Mouse (Mus musculus) mesoderm, embryonic 11.5 days (tissue): ENCODE results near the gene Wbp4.
"Not testable (repeated sequence)": the region's sequence is repeated elsewhere in the genome, so short reads cannot be mapped to it uniquely, and the experiment has no call there.

ENCODE experiments used
- DNase-seq: peaks from one replicate; pipeline ENCODE4 v3.0.0-alpha.2; 2012; ENCODE audit warnings: low read depth, low spot score

Gene Wbp4

GRCm38 (mm10) chr14:79460401-79460800 is 20.9 kb downstream of the Wbp4 start:
- no peak for DNase-seq

GRCm38 (mm10) chr14:79452591-79452934 is 28.8 kb downstream of the Wbp4 start:
- DNase-seq = not testable (repeated sequence)

DNA sequence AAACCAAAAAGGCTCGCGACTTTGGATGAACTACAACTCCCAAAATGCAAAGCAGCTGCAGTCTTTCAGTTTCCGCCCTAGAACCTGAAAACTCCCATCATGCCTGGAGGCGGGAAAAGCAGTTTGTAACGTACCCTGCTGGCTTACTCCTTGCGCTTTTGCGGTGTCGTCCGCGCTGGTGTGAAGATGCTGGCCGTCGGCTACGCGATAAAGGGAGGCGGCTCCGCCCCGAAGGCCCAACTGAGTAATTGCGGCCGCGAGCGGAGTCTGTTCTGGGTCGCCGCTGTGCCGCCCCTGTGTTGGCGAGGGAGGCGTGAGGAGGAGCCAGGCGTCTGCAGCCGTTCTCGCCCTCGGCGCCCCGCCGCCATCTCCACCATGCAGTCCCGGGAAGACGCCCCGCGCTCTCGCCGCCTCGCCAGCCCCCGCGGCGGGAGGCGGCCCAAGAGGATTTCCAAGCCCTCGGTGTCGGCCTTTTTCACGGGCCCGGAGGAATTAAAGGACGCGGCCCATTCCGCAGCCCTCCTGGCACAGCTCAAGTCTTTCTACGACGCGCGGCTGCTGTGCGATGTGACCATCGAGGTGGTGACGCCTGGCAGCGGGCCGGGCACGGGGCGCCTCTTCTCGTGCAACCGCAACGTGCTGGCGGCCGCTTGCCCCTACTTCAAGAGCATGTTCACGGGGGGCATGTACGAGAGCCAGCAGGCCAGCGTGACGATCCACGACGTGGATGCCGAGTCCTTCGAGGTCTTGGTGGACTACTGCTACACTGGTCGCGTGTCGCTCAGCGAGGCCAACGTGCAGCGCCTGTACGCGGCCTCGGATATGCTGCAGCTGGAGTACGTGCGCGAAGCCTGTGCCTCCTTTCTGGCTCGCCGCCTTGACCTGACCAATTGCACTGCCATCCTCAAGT is 29.4 kb downstream of the Wbp4 start, which contains the start of gene Kbtbd6:
Gene Kbtbd6 (plus strand): TSS at position 155 of the 910 bp plus-strand sequence.
- DNase-seq = peak; percentile 93

DNA sequence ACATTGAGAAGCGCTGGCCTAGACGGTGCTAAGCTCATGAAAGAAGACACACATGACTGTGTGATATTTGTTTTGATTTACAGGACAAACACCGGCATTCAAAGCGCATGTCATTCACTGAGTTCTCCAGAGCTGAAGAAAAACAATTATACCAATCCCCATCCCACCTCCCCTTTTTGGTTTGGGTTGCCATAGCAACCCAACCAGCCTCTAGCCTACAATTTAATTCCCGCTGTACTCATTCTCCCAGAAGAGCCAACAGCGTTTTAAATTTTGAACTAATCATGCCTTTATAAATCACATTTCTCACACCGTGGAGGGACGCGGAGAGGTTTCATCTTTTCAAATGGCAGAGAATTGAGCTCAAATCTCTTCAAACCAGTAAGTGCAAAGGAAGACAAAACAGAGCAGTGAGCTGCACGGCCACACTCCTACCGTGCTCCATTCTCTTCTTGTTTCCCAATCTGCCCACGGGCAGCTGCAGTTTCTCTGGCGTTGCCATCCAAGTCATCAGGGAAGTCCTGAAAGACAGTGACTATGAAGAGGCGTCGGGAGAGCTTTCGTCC is 36.2 kb downstream of the Wbp4 start:
- peak; percentile 25 for DNase-seq

DNA sequence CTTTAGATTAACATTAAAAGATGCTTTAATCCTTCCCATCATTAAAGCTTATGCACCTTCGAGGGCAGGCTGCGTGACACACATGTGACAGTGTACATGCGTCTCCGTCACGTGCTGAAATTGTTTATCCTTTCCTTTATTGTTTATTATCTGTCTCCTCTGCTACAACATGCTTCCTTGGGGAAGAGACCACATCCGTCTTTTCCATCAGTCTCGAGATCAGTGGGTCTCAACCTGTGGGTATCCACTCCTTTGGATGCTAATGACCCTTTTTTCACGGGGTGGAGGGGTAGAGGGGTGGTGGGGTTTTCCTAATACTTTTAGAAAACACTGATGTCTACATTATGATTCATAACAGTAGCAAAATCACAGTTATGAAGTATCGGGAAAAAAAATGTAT is 36.7 kb downstream of the Wbp4 start:
- DNase-seq = no peak

DNA sequence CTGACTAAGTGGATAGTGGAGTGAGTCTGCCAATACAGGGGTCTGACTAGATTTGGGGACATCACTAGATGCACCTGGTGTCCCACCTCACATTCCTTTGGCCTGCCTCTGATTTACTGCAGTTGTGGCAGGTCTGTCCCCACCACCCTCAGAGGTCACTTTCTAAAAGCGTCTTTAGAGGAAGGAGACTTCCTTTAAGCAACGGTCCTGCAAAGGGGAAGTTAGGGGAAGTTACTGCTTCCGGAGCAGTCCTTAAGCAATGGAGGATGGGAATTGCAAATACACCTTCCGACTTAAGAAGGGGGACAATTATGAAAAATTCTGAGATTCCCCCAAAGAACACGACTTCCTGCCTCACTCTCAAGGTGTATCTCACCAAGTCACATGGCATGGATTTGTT is 39.9 kb downstream of the Wbp4 start:
- DNase-seq = no peak

DNA sequence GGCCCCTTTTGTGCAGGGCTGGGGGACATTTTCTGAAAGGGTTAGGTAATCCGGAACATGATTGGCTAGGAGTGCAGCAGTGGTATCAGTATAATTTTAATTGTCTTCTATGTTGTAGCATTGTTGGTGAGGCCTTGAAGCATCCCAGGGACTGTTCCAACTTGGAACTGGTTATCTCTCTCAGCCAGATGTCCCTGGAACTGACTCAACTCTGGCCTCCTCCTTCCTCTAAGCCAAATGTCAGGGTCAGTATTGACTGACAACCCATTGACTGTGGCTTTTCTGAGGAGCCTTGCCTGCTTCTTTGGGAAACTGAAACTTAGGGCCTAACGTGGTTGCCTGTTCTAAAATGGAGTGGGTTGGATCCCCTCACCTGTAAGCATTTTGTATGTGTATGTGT is 40.7 kb downstream of the Wbp4 start:
- DNase-seq = no peak

- no peak for DNase-seq
Measured at GRCm38 (mm10) chr14:79434068-79434467, 47.3 kb downstream of the Wbp4 start.

DNA sequence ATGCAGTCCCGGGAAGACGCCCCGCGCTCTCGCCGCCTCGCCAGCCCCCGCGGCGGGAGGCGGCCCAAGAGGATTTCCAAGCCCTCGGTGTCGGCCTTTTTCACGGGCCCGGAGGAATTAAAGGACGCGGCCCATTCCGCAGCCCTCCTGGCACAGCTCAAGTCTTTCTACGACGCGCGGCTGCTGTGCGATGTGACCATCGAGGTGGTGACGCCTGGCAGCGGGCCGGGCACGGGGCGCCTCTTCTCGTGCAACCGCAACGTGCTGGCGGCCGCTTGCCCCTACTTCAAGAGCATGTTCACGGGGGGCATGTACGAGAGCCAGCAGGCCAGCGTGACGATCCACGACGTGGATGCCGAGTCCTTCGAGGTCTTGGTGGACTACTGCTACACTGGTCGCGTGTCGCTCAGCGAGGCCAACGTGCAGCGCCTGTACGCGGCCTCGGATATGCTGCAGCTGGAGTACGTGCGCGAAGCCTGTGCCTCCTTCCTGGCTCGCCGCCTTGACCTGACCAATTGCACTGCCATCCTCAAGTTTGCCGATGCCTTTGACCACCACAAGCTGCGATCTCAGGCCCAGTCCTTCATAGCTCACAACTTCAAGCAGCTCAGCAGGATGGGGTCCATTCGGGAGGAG is 54.5 kb downstream of the Wbp4 start:
- not testable (repeated sequence) for DNase-seq

- DNase-seq = peak; percentile 94
Measured at GRCm38 (mm10) chr14:79425979-79426729, 55.2 kb downstream of the Wbp4 start, which contains the start of gene Kbtbd7. TSS of gene Kbtbd7 (plus strand) at chr14:79426511.

DNA sequence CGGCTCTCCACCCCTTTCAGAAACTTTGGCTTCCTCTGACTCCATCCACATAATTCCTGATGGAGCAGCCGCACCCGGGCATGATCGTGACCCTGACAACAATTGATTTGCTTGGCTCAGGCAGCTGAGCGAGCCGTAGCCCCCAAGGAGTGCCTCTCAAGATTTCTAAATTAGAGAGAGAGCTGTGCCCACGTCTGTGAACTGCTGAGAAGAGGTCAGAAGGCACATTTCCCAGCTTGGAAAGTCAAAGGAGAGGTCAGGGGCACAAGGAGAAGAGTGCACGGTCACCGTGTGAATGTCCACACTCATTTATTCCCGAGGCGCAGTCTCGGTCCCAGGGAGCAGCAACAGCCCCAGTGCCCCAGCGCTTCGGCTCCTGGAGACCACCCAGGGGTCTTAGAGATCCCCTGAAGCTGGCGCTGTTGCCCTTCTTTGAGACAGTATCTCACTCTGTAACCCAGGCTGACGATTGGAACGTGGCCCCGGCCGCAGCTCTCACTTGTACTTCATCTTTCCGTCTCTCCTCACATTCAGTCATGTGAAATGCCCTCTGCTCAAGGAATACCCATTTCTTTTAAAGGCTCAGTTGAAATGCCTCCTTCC is 61.1 kb downstream of the Wbp4 start:
- peak; percentile 25 for DNase-seq

- no peak for DNase-seq
Measured at GRCm38 (mm10) chr14:79413121-79413520, 68.2 kb downstream of the Wbp4 start.

DNA sequence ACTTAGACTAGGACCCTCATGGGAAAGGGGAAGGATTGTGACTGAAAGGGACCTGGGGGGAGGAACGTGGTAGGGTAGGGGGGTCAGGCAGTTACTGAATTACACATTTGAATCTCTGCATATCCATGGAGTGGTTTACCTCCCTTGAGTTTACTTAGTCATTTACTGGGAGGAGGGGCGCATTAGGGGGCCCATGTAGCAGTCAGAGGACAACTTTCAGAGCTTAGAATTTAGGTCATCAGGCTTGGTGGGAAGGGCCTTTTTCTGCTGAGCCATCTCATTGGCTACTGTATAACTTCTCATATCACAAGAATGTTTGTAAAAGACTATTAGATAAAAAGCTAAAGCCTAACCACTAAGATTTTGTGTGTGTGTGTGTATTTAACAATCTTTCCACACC is 70.7 kb downstream of the Wbp4 start:
- no peak for DNase-seq
